Mouse (Mus musculus): ENCODE measurements around the gene Htr2c. TPM values are rescaled to one million over a fixed set of nuclear protein-coding genes. Genes with fewer than 3 reads are reported as not detected.
A peak's percentile ranks its signal among the peaks of the same experiment; 100 is the strongest.

Gene Htr2c
- total RNA-seq (2021) = not detected
- long read RNA-seq, experiment 1 = 0 reads
- long read RNA-seq, experiment 2 = 0 reads

DNA sequence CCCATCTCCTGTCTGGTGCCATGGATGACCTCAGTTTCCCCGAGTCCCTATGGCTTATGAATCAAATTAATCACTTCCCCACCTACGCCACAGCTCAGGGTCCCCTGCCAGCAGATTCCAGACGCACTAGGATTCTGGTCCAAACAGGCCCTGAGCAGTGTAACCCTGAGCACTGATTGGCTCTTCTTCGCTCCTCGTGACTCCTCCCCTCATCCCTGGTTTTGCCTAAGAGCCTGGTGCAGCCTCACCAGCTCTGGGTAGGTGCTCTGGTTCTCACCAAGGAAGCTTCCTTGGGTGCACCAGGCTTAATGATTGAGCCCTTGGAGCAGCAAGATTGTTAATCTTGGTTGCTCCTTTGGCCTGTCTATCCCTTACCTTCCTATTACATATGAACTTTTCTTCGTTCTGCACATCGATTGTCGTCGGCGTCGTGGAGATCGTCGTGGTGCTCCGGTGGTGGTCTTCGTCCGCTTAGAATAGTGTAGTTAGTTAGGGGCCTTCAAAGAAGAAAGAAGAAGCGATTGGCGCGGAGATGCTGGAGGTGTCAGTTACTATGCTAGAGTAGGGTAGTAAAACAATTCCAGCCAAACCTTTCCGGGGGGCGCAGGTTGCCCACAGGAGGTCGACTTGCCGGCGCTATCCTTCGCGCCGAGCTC, at the start of gene Htr2c:
Gene Htr2c, plus strand, starts transcription at position 256 of the 656 bp plus-strand sequence.
- no peak for DNase-seq

DNA sequence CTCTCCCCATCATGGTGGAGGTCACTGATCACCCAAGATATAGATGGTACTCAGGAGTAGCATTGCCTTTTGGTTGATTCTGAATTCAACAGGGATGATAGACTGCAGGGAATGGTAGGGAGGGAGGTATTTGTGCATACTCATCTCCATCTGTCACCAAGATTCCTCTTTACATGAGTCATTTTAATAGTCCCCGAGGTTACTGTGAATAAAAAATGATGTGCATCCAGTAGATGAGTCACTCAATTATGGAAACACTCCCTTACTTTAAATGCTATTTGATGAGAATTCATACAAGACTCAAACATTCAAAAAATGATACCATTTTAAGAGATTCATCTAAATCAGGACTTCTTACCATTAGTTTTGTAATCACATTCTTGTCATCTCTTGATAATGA, 34.1 kb upstream of the Htr2c start:
- DNase-seq = no peak

DNA sequence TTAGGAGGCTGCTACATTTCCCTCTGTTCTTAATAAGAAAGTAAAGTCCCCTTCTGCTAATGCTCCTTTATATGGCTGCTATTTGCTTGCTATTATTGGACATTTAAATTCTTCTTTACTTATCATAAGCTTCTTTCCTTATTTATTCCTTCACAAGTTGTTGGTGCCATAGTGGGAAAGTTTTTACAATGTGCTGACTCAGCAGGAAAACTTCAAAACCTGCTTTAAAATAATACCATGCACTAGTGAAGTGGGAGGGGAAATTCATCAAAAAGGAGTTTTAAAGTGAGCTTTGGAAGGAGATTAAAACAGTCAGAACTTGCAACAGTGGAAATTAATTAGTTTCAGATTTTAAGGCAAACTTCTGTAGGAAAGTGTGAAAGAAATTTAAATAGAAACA, 26.0 kb upstream of the Htr2c start:
- no peak for DNase-seq

DNA sequence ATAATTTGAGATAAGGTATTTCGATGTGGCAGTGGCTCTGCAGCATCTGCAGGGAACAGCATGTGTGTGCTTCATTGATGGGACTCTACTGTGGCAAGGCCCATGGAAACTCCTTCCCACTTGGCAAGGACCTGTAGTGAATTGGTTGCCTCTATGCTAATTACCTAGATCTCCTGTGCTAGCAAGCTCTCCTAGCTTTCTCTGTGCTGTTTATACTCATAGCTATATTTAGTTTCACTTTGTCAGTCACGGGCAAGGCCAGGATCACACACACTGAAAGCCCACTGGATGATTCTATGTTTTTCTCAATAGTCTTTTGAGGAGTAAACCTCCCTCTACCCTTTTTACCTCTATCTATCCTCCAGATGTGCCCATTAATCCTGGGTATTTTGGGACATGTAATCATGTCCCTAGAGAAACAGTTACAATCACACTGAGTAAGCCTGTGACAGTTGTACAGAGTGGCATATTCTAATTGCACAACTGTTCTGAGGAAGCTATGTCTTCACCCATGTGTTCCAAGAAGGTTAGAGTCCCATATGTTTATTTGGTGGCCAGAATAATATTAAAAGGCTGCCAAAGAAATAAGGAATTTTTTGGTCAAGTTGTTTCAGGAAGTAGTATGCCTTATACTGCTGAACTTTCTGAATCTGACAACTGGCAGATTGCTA, 16.0 kb upstream of the Htr2c start:
- DNase-seq = no peak

DNA sequence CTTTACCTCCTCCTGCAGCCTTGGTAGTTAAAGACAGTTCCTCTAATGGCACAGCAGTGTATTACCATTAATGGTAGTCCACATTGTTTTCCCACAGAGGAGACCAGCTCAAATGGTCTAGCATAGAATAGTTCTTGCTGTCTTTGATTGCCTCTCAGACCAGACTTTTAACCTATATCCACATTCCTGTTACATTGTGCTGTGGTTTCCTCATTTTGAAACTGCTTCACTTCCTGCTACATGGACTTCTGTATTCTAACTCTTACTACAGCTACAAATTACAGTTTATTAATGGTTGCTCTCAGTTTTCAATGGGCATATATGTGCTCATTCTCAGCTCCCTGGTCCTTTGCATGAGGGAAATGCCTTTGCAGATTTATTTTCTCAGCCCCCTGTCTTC, 15.3 kb upstream of the Htr2c start:
- DNase-seq = no peak

DNA sequence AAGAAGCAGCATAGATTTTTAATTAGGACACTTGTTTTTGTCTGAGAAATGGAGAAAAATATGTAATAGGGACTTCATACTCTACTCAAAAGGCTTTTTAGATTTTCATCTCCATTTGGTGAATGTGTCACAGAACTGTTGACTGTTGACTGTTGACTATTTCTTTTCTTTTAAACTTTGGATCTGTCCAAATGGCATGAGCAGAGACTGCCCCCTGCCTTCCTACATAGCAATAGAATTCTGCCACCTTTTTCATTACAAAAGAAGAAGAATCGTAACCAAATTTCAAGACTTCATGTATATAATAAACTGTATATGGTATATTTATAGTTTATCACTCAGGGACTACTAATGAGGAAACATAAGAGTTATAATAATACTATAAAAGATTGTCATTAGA, 3.7 kb upstream of the Htr2c start:
- no peak for DNase-seq

DNA sequence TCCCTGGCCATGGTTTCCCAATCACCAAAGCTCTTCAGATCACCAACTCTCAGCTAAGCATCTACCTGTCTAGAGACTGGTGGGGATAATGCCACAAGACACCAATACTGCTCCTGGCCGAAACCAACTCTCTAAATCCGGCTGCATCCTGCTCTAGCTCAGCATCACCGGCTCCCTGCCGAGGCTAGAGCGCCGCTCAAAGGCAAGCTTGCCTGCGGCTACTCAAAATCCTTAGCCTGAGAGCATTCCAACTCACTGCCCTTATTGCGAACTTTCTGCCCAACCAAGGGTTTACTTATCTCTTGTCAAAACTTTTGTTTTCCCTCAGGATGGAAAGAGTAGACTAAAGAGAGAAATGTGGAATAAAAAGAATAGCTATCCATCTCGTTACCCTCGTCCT, 2.4 kb upstream of the Htr2c start:
- no peak for DNase-seq

DNA sequence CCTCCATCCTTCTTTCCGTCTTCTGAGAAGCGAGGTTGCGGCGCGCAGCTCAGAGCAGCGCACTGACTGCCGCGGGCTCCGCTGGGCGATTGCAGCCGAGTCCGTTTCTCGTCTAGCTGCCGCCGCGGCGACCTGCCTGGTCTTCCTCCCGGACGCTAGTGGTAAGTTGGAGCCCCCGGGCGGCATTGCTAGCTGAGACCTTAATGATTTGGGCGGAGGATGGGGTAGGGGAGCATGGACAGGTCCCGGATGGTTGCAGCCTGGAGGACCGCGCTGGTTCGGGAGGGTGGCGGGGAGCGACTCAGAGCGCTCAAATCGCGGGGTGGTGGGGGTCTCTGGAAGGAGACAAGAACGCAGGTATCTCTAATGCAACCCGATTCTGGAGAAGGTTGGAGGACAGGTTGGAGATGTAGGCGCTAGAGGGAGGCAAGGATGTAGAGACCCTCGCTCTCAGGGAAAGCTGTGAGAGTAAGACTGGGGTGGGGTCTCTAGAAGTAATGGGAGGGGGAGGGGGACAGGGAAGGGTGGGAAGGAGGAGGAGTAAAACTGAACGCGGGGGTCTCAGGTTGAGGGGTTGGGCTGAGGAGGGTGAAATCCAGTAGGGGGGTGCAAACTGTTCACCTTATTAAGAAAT, 718 bp downstream of the Htr2c start:
- DNase-seq = no peak

DNA sequence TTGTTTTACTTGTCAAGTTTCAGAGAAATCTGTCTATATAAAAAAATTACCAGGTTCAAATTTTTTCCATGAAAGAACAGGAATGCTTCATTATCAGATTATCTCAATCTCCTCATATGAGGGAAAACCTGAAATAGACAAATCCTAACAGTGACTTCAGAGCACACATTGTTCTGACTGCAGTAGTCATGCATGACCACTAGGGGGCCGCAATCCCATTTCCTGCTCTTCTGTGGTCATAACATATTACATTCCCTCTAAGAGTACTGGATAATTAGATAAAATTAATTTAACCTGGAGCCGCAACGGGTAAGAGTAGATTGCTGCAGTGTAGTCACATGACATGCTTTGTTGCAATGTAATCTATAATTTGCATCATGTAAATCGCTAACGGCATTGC, 17.6 kb downstream of the Htr2c start:
- DNase-seq = peak in 1 of 2 experiments; percentile 2

DNA sequence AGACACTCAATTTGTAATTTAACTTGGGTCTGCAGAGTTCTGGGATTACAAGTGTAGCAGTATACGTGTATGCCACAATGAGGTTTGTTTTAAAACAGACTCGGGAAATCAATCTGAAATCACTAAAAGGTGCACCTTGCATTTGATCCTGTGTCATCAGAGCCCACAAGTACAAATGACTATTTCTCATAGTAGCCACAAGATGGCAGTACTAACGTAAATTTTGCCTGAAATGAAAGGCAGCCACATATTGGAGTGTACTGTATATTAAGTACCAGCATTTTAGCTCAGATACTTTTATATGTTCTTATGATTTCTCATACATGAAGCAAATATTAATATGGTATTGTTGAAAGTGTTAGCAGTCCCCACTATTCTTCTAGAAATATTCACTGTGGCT, 93.4 kb downstream of the Htr2c start:
- DNase-seq = no peak

DNA sequence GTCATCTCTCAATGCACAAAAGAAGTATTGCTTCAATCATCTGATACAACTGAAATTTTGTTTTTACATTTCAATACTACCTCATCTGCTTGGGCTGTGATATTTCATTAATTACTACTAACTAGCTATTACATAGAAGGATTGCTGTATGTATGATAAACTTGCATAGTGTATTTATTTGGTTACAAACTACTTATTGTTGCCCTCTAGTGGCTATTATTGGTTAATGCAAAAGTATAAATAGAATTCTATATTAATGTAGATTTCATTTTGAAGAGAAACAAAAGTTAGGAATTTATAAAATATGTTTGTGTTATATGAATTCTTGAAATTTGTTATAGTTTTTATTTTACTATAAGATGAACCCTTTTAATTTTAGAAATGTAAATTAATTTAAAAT, 109.3 kb downstream of the Htr2c start:
- DNase-seq = no peak

DNA sequence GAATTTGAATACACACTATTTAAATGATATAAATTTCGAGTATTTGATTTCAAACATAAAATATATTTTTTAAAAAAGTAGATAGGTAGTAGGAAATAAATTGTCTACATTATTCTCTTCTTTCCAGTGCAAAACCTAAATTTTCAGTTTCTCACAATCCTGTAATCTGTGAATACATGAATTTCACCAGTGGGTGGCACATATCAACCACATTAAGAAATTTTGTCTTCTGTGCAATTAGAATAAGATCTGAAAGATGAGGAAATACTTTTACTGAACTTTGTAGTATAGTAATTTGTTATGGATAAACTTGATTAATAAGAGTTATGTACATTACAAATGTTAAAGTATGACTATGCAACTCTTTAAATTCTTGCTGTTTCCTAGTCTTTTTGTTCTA, 156.8 kb downstream of the Htr2c start:
- no peak for DNase-seq

DNA sequence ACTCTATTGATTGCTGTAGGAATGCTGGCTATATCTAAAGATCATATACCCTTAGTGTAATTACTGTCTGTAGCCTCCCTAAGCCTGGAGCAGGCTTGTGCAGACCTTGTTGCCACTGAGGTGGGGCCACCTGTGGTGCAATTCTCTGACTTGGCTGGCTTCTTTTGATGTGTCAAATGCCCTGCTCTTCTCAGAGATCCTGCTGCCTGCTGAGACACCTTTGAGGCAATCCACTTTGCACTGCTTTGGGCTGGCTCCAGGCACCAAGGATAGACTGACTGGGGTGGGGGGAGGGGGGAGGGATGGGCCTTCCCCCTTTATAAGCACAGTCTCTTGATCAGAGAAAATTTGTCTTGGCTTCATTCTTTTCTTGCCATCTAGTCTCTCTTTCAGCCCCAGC, 252.9 kb downstream of the Htr2c start:
- no peak for DNase-seq

DNA sequence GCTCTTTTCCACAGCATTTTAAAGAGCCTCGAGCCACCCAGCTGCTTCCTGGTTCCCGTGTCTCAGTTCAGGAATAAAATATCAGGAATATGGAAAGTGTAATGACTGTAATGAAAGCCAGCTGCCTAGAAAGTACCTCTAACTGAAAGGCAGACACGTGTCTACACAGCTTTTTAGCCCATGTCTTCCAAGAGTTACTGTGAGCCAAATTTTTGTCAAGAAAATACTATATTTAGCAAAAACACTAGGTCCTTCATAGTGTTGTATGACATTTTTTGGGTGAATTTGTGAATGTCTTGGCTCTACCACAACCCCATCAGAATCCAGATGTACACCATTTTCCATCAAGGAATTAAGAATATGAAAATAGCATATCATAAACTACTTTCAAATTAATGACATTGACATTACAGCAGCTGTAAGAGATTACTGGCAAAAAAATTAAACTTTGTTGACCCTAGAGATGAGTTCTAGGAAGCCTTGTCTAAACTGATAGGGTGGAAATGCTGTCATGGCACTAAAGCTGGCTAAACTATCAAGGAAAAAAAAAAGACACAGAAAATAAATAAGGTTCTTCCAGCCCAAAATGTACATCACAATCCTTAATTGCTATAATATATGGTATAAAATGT, 255.2 kb downstream of the Htr2c start:
- DNase-seq = no peak

DNA sequence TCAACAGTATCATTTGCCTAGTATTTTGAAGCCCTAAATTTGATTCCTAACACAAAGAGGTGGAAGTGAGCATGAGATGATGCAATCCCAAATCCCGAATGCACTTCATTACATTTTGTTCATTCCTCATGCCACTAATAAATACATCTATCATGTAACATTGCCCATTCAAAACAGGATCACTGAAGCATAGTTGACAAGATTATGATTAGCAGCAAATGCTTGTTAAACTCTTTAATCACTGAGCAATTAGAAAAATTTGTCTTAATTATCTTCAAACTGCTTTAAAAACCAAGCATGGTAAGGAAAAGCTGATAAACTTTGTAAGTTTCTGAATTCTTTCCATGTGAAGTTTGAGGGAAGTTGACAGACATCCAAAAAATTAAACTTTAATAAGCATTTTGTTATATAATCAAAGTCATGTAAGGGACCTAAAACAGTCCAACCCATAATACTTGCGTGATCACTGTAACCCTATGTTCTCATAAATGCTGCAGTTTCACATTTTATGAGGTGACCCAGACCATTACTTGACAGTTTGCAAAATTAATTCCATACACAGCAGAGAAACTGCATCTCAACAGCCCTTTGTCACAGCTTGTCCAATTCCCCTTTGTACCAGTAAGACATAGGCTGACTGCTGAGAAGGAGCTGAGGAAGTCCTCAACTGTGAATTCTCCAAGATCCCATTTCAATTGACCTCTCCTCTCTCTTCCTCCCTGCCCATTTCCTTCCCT, 276.7 kb downstream of the Htr2c start:
- no peak for DNase-seq

Small RNA genes within 50 kb of the gene (microRNA-seq; reads per million reads assigned to microRNA genes)
- 0 reads per million in 2 experiments for gene Gm22650
- gene Gm24627 = 0 reads per million in 2 experiments
- gene Mir1264 = 0 reads per million in 2 experiments
- 0 to 1.4 reads per million in 2 experiments for gene Mir1298
- 0 reads per million in 2 experiments for gene Mir1912
- gene Mir448 = 0 reads per million in 2 experiments
- gene Mir764 = 0 to 0.38 reads per million in 2 experiments

All from heart, adult 18-20 months (tissue).